Mouse (Mus musculus) lung, adult 2 months (tissue): ENCODE results near the gene Zswim4. TPM values are rescaled to one million over a fixed set of nuclear protein-coding genes. Genes with fewer than 3 reads are reported as not detected.

Experiments
- DNase-seq: peaks from one replicate; pipeline ENCODE4 v3.0.0; 2022
- H3K4me1 ChIP-seq: fragments of 200-500 bp; 2 replicates; pipeline ENCODE4 v1.6.1; 2011; ENCODE audit warnings: low read length; ENCODE audit not compliant: control insufficient read depth, insufficient read depth
- H3K4me3 ChIP-seq: fragments of 200-500 bp; replicated peaks from 2 replicates; pipeline ENCODE3; 2011; ENCODE audit warnings: low read depth, mild to moderate bottlenecking, control low read depth, low read length; ENCODE audit errors: extremely low read depth
- CTCF ChIP-seq: fragments of 200-500 bp; IDR thresholded peaks from 2 replicates; pipeline ENCODE4 v1.5.1; 2011; ENCODE audit warnings: mild to moderate bottlenecking, low read length, control low read depth; ENCODE audit not compliant: insufficient read depth
- POLR2A ChIP-seq: fragments of 200-500 bp; IDR thresholded peaks from 2 replicates; pipeline ENCODE4 v1.6.1; 2011; ENCODE audit warnings: low read depth, mild to moderate bottlenecking, control low read depth, low read length, borderline replicate concordance; ENCODE audit errors: extremely low read depth
- WGBS: fragments of 180-500 bp; shearing (Covaris S2); methylation state at CpG from one replicate; pipeline ENCODE4 v1.1.7; 2018; 5-methylcytosine and 5-hydroxymethylcytosine counted together
- polyA plus RNA-seq: library from polyadenylated mRNA; depleted of rRNA; stranded (reverse); fragments of >200 nt; gene quantifications from 2 replicates; pipeline ENCODE4 v1.2.3, GENCODE M21; 2012

Gene Zswim4
- polyA plus RNA-seq, 1 experiment: 24.0 TPM

- DNase-seq: no peak
These were observed 19.6 kb upstream of the Zswim4 start for GRCm38 (mm10) chr8:84256458-84256821.

DNA sequence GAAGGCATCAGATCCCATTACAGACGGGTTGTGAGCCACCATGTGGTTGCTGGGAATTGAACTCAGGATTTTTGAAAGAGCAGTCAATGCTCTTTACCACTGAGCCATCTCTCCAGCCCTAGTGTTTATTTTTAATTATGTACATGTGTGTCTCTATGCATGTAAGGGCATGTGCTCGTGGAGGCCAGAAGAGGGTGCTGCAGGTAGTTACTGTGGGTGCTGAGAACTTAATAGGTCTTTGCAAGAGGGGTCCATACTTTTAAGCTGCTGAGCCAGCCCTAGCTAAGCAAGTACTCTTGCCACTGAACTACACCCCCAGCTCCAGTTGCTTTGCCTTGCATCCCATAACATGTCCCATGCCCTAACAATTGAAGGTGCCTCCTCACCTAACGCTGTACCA is 19.0 kb upstream of the Zswim4 start:
- TF ChIP-seq POLR2A (no peak), CTCF (no peak)
- WGBS: 85% methylated on average over 3 of the region's 3 CpGs
- DNase-seq: no peak
- Histone ChIP-seq H3K4me3 (peak overlapping the region; percentile 2), H3K4me1 (peaks cover 9% of the 10 kb centered on the region; the same call in 1 of the 2 replicates)

More at GRCm38 (mm10) chr8:84256458-84256821, 19.6 kb upstream of the Zswim4 start:
- WGBS: 10% methylated on average over 6 of the region's 6 CpGs
- H3K4me3 ChIP-seq: peak overlapping the region; percentile 94
- TF ChIP-seq CTCF: no peak
- TF ChIP-seq POLR2A: peak; percentile 2; the same call in 1 of the 2 replicates
- peaks cover 9% of the 10 kb centered on the region; the same call in 1 of the 2 replicates for H3K4me1 ChIP-seq

GRCm38 (mm10) chr8:84249257-84250170 is 12.7 kb upstream of the Zswim4 start, which contains the start of gene D8Ertd738e:
D8Ertd738e (minus strand) TSS chr8:84249719.
- TF ChIP-seq POLR2A (peak; percentile 98), CTCF (no peak)
- H3K4me1 ChIP-seq: peaks cover 2% of the 10 kb centered on the region; the same call in 1 of the 2 replicates
- H3K4me3 ChIP-seq: peak within 1 kb of the TSS; percentile 68
- peak; percentile 83 for DNase-seq
- WGBS: 3% methylated on average over 52 of the region's 52 CpGs

GRCm38 (mm10) chr8:84241821-84242220 is 5.0 kb upstream of the Zswim4 start:
- DNase-seq: no peak
- Histone ChIP-seq H3K4me3 (no peak overlapping the region), H3K4me1 (no peaks in the 10 kb centered on the region)
- WGBS: 45% methylated on average over 2 of the region's 2 CpGs
- no peak for TF ChIP-seq POLR2A
- TF ChIP-seq CTCF: no peak

DNA sequence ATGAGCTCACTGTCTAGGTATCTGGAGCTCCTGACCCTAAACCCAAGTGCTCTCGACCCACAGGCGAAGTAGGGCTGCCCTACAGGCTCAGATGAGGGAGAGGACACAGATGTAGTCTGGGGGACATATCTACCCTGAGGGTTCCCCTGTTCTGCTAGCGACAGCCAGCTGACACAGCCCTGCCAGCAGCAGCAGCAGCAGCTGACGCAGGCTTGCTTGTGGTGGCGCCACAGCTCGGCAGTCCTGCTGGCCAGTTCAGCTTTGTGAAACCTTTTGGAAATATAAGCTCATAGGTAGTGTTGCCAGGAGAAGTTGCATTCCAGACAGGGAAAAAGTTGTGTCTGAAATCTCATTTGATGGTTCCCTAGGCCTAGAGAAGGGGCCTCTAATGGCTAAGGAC is 4.3 kb upstream of the Zswim4 start:
- WGBS: 57% methylated on average over 6 of the region's 6 CpGs
- no peak for TF ChIP-seq CTCF
- no peak for TF ChIP-seq POLR2A
- DNase-seq: no peak
- Histone ChIP-seq H3K4me3 (no peak overlapping the region), H3K4me1 (0 out of 2 replicates have a peak, but pooled peaks cover under 1% of the 10 kb centered on the region)

DNA sequence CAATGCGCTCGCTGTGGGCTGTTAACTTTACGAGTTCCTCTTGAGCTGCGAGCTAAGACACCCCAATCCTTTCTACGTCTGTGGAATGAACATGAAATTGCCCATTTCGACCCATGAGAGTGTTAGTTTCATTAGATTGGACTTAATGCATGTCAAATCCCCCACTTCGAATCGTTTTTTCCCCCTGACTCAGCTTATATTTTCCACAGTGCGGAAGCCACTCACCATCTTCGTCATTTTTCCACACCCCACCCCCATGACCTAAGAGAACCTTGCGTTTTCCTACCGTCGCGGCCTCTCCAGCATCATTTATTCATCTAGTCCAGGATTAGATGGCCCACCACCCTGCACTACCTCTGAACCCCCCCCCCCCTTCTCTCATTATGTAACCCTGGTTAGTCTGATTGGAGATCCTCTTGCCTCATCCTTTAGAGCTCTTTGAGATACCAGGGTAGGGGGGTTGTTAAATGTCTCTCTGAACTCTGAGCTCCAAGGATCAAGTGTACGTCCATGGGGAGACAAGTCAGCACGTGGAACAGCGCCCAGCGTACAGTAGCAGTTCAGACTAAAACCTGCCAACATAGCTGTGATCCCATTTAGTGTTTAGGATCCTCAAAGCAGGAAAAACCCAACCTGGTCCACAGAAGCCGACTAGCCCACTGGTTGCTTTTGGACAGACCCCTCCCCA is 831 bp upstream of the Zswim4 start:
- 13% methylated on average over 19 of the region's 19 CpGs for WGBS
- Histone ChIP-seq H3K4me1 (peaks cover 8% of the 10 kb centered on the region), H3K4me3 (peak overlapping the region; percentile 88)
- TF ChIP-seq CTCF: no peak
- no peak for TF ChIP-seq POLR2A
- no peak for DNase-seq

DNA sequence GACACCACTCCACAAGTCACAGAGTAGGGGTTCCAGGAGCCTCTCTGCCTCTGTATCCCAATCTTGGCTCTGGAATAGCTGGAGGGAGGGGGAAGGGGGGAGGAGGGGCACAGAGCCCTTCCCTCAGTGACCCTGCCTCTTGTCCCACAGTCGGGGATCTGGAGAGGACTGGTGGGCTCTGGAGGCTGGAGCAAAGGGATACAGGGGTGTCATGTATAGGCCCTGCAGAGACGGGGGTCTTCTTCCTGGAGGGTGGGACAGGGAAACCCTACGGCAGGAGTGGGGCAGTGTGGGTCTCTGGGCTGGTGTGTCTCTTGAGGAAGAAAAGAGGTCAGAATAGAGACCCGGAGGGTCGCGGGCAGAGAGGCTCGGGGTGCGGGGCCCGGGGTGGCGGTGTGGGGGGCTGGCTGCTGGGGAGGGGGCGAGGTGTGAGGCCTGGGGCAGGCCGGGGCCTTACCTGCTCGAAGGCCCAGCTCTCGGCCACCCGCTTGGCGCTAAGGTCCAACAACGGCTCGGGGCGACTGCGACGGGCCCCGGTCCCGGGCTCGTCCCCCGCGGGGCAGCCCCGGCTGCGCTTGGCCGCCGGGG is 351 bp downstream of the Zswim4 start:
- H3K4me3 ChIP-seq: peak overlapping the region; percentile 97
- peak; percentile 25 for DNase-seq
- under 1% methylated on average over 25 of the region's 30 CpGs for WGBS

DNA sequence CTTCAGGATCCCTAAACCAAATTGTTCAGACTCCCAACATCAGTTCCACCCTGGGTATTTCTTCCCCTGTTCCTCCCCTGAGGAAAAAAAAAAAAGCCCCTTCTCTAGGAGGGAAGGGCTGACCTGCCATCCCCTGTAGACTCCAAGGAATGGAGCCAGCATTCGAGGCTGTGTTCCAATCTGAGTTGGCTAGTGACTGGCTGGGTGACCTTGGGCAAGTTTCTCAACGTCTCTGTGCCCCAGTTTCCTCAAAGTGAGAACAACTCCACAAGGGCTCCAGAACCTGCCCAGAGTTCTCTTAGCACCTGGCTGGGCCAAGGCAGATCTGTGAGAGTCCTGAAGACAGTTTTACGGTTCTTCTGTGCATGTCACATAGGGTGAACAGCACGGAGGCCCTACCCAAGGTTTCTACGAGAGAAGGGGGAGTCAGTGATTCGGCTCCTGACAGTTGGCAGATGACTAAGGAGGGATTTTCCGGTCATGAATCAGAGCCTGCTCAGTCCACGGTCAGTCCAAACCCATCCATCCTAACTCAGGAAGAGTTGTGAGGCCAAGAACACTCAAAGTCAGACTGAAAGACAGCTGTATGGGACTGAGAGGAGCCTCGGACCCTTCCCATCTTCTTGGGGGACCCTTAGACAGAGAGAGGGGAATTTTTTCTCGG is 977 bp downstream of the Zswim4 start:
- peaks cover 8% of the 10 kb centered on the region for H3K4me1 ChIP-seq
- 6% methylated on average over 10 of the region's 10 CpGs for WGBS
- H3K4me3 ChIP-seq: peak overlapping the region; percentile 97
- no peak for DNase-seq
- TF ChIP-seq POLR2A (no peak), CTCF (no peak)

More for the DNA sequence above, 351 bp downstream of the Zswim4 start:
- TF ChIP-seq CTCF (no peak), POLR2A (no peak)
- H3K4me1 ChIP-seq: peaks cover 8% of the 10 kb centered on the region

GRCm38 (mm10) chr8:84233055-84233454 is 3.8 kb downstream of the Zswim4 start:
- Histone ChIP-seq H3K4me3 (no peak overlapping the region), H3K4me1 (peaks cover 8% of the 10 kb centered on the region)
- TF ChIP-seq POLR2A (no peak), CTCF (no peak)
- WGBS: 66% methylated on average over 2 of the region's 2 CpGs
- DNase-seq: no peak
